Mouse (Mus musculus): ENCODE results near the gene Slc8a1.

DNA sequence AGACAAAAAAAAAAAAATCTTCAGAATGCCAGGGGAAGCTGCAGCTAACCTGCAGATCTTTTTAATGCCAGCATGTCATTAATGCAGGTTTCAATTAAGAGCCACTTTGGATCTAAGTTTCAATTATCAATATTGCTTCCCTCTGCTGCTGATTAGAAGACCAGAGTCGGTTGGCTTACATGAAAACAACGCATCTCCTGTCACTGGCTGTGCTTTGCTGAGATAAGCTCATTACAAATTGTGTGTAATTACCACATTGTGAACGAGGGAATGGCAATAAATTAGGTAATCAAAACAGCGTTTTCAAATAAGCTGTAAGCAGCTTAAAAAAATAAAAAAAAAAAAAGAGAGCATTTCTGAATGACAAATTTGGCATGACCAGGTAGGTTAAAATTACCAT lies 258.4 kb downstream of the Slc8a1 start:
- TF ChIP-seq POLR2A (IDR thresholded peaks at IDR 0.05; ENCODE audit: borderline replicate concordance, extremely low read depth, insufficient read depth, insufficient read length, poor library complexity, severe bottlenecking) (no peak), CTCF (IDR thresholded peaks at IDR 0.05; ENCODE audit: borderline replicate concordance, extremely low read depth, insufficient read depth, insufficient read length) (no peak)

All from brain, embryonic 14.5 days (tissue).